Mouse (Mus musculus): ENCODE data around the gene Acat3. TPM values are rescaled to one million over a fixed set of nuclear protein-coding genes. Genes with fewer than 3 reads are reported as not detected.
"Not testable (repeated sequence)": the region's sequence is repeated elsewhere in the genome, so short reads cannot be mapped to it uniquely, and the experiment has no call there.

Gene Acat3
- polyA plus RNA-seq, 1 experiment from 2014 or later: 1.6 TPM

DNA sequence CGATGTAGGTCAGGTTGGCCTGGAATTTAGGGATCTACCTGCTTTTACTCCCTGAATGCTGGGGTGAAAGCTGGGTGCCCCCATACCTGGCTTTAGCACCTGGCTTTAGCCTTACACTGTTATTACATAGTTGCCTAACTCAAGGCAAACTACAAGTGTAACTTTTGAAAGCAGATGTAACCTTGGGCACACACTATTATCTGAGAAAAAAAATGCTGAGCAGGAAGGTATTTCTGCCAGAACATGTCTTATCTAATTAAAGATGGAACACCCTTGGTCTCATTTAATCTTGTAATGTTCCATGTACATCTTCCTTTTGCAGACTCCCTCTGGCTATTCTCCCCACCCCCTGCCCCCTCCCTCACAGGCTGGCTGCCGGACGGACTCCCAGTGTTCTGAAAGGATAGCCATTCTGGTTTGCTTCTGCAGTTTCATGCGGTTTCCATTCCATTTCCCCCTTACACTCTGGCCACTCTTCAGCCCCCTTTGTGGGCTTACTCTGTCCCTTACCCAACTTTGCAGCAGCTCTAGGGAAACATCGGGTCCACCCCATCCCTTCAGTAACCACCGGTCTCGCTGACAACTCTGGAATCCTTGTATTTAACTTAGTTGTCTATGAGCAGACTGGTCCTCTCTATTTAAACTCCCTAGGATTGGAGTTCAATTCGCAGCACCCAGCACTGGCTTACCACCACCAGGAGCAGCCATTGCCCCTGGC, 1.3 kb upstream of the Acat3 start:
- Histone ChIP-seq H3K36me3 (peaks cover 12% of the 10 kb centered on the region; the same call in 1 of the 2 replicates), H3K27me3 (replicated peaks) (no peaks in the 10 kb centered on the region), H3K4me3 (replicated peaks) (no peak overlapping the region), H3K4me2 (no peak overlapping the region), H3K9me3 (no peaks in the 10 kb centered on the region), H3K4me1 (no peaks in the 10 kb centered on the region; the same call in 1 of the 2 replicates), H3K9ac (no peak overlapping the region), H3K27ac (no peak overlapping the region)
- 68% methylated on average over 8 of the region's 8 CpGs for WGBS
- ATAC-seq (ENCODE audit: insufficient read depth, low FRiP score, low read depth): no peak

DNA sequence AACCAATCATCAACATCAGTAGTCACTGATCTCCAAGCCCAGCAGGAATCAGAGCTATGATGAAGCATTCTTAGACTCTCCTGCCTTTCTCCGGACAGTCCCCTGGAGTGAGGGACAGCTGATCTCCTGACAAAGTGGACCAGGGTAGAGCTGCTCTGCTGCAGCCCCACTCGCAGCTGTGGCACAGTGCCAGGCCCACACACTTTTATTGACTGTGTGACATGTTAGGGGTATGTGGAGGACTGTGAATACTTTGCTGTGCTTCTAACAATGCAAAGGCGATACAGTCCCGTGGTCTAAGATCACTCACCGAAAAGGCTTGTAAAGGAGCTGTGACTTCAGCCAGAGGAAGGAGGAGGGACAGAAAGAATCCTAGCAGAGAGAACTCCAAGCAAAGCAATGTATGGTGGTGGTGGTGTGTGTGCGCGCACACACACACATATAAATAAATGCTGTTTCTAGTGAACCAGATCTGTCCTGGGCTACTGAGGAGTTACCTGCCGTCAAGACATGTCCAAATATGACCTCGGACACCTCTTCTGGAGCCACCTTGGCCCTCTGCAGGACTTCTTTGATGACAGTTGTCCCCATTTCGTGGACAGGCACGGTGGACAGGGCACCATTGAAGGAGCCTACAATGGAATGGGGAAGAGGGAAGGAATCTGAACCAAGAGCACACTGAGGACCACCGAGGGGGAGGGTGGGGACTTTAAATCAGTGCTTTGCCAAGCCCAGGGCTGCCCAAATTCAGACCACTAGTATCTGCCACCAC, 837 bp downstream of the Acat3 start:
- not testable (repeated sequence) for H3K9me3 ChIP-seq; H3K9ac ChIP-seq; H3K27ac ChIP-seq; ATAC-seq (ENCODE audit: insufficient read depth, low FRiP score, low read depth); H3K4me1 ChIP-seq; H3K27me3 ChIP-seq (replicated peaks); H3K36me3 ChIP-seq
- Histone ChIP-seq H3K4me2 (peak overlapping the region; percentile 70), H3K4me3 (replicated peaks) (peak overlapping the region; percentile 38)
- WGBS: 67% methylated on average over 2 of the region's 12 CpGs

DNA sequence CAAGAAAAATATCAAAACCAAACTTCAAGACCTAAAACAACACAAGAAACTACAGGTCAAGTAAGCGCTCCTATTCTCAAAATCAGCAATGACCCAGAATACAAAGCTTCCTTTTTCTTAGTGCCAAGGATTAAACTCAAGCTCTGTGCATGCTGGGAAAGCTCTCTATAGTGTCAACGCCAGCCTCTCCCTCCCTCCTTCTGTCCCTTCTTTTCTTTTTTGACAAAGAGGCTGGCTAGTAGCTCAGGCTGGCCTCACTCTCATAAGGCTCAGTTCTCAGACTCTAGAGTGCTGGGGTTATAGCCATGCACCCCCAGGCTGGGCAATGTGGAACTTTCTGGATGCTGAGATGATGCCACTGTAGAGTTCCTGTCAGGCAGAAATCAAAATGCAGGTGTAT, 2.3 kb downstream of the Acat3 start:
- WGBS: 60% methylated on average over 2 of the region's 2 CpGs

DNA sequence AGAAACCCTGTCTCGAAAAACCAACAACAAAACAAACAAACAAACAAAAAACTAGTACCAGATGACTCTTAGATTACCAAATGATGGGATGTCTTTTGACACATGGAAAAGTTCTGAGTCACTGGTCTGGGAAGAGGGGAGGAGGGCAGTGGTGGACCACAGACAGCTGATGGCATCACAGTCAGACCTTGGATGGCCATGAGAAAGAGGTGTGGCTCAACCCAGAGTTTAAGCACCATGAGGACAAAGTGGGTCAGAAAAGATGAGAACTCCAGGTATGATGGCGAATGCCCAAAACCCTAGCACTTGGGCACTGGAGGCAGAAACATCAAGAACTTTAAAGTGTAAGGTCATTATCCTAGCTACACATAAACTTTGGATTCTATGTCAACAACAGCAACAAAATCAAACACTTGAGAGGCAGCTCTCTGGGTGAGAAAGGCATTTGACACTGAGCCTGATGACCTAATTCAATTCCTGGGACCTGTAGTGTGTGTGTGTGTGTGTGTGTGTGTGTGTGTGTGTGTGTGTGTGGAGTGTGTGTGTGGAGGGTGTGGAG, 2.9 kb downstream of the Acat3 start:
- no peak overlapping the region for H3K27ac ChIP-seq
- no peak for ATAC-seq (ENCODE audit: insufficient read depth, low FRiP score, low read depth)
- H3K4me1 ChIP-seq: no peaks in the 10 kb centered on the region; the same call in 1 of the 2 replicates
- 71% methylated on average over 2 of the region's 2 CpGs for WGBS
- H3K36me3 ChIP-seq: 0 out of 2 replicates have a peak, but pooled peaks cover under 1% of the 10 kb centered on the region
- no peak overlapping the region for H3K4me3 ChIP-seq (replicated peaks)
- no peaks in the 10 kb centered on the region for H3K9me3 ChIP-seq
- H3K9ac ChIP-seq: no peak overlapping the region
- H3K4me2 ChIP-seq: no peak overlapping the region
- no peaks in the 10 kb centered on the region for H3K27me3 ChIP-seq (replicated peaks)

More for the DNA sequence above, 2.3 kb downstream of the Acat3 start:
- H3K4me3 ChIP-seq (replicated peaks): no peak overlapping the region
- no peaks in the 10 kb centered on the region for H3K9me3 ChIP-seq
- no peak overlapping the region for H3K9ac ChIP-seq
- ATAC-seq (ENCODE audit: insufficient read depth, low FRiP score, low read depth): no peak
- no peak overlapping the region for H3K27ac ChIP-seq
- 0 out of 2 replicates have a peak, but pooled peaks cover 2% of the 10 kb centered on the region for H3K36me3 ChIP-seq
- no peaks in the 10 kb centered on the region for H3K27me3 ChIP-seq (replicated peaks)
- no peak overlapping the region for H3K4me2 ChIP-seq
- no peaks in the 10 kb centered on the region; the same call in 1 of the 2 replicates for H3K4me1 ChIP-seq

DNA sequence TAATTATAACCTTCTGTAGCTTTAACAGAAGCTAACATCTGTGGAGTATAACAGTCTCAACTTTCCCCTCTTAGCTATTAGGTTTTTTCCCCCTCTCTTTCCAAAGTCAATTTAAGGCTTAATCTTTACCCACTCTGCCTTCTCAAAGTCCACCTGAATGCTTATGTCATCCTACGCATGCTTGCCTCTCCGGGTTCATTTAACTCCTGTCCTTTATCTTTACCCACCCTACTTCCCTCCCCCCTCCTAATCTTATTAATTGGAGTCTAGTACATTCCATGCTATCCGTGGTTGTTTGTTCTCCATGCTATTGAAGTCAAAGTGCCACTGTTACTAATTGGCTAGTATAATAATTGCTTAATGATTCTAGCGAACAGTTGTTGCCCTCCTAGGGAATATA, 4.7 kb downstream of the Acat3 start:
- no peak overlapping the region for H3K4me2 ChIP-seq
- H3K4me1 ChIP-seq: no peaks in the 10 kb centered on the region; the same call in 1 of the 2 replicates
- no peak overlapping the region for H3K4me3 ChIP-seq (replicated peaks)
- H3K9ac ChIP-seq: no peak overlapping the region
- WGBS: 55% methylated on average over 4 of the region's 4 CpGs
- H3K27me3 ChIP-seq (replicated peaks): no peaks in the 10 kb centered on the region
- no peaks in the 10 kb centered on the region for H3K36me3 ChIP-seq
- no peaks in the 10 kb centered on the region for H3K9me3 ChIP-seq
- no peak overlapping the region for H3K27ac ChIP-seq
- ATAC-seq (ENCODE audit: insufficient read depth, low FRiP score, low read depth): peak; percentile 36; the same call in 1 of the 2 replicates

DNA sequence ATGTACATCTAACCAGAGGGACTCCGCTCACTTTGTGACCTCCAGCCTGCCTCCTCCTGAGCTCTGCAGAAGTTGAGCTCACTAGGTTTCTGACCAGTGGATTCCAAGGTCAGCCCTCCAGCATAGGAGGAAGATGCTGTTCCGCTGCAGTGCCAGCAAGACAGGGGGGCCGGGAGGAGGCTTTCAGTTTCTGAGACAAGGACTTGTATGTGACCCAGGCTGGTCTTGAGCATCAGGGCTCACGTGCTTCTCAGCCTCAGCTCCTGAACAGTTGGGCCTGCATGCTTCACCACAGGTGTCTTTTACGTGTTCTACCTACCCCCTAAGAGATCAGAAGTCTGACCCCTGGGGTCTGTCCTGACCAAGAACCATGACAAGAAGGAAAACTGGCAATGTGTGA, 8.8 kb downstream of the Acat3 start:
- not testable (repeated sequence) for H3K9me3 ChIP-seq; H3K4me1 ChIP-seq; H3K36me3 ChIP-seq; H3K9ac ChIP-seq; H3K4me3 ChIP-seq (replicated peaks); H3K27ac ChIP-seq; H3K4me2 ChIP-seq; H3K27me3 ChIP-seq (replicated peaks); ATAC-seq (ENCODE audit: insufficient read depth, low FRiP score, low read depth)
- WGBS: 94% methylated on average over 5 of the region's 5 CpGs

DNA sequence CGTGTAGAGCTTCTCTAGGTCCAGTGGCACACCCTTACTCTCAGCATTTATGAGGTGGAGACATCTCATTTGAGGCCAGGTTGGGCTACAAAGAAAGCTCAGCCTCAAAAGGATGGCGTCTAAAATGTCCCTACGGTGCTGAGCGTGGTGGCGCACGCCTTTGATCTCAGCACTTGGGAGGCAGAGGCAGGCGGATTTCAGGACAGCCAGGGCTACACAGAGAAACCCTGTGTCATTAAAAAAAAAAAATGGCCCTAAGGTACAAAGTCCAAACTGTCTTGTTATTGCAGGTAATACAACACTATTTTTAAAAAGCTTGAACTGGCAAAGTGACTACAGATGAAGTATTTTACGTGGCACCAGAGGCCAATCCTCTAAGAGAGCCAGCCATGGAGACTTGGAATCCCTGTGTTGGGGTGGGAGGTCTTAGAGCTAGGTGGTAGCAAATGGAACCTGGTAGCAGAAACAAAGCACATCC, 14.7 kb downstream of the Acat3 start:
- peaks cover 45% of the 10 kb centered on the region for H3K36me3 ChIP-seq
- no peaks in the 10 kb centered on the region for H3K4me1 ChIP-seq
- H3K9me3 ChIP-seq: no peaks in the 10 kb centered on the region
- no peaks in the 10 kb centered on the region for H3K27me3 ChIP-seq (replicated peaks)
- no peak overlapping the region for H3K4me3 ChIP-seq (replicated peaks)
- H3K27ac ChIP-seq: no peak overlapping the region
- no peak for ATAC-seq (ENCODE audit: insufficient read depth, low FRiP score, low read depth)
- 88% methylated on average over 8 of the region's 8 CpGs for WGBS
- no peak overlapping the region for H3K4me2 ChIP-seq
- no peak overlapping the region for H3K9ac ChIP-seq

DNA sequence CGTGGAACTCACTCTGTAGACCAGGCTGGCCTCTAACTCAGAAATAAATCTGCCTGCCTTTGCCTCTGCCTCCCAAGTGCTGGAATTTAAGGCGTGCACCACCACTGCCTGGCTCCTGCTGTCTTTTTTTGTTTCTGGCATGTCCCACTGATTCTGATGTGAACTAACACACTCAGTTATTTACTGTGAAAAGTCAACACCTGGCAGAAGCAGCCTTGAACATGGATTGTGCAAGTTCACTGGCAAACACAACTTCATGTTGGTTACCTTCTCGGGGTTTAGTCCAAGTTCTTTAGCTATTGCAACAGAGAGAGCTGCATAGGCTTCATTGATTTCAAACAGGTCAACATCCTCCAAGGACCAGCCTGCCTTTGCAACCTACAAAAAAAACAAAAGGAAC, 15.4 kb downstream of the Acat3 start:
- 86% methylated on average over 3 of the region's 3 CpGs for WGBS
- H3K4me3 ChIP-seq (replicated peaks): no peak overlapping the region
- H3K27me3 ChIP-seq (replicated peaks): no peaks in the 10 kb centered on the region
- H3K36me3 ChIP-seq: peaks cover 46% of the 10 kb centered on the region
- H3K4me2 ChIP-seq: no peak overlapping the region
- H3K9ac ChIP-seq: no peak overlapping the region
- no peaks in the 10 kb centered on the region for H3K9me3 ChIP-seq
- H3K4me1 ChIP-seq: no peaks in the 10 kb centered on the region
- no peak overlapping the region for H3K27ac ChIP-seq
- no peak for ATAC-seq (ENCODE audit: insufficient read depth, low FRiP score, low read depth)

DNA sequence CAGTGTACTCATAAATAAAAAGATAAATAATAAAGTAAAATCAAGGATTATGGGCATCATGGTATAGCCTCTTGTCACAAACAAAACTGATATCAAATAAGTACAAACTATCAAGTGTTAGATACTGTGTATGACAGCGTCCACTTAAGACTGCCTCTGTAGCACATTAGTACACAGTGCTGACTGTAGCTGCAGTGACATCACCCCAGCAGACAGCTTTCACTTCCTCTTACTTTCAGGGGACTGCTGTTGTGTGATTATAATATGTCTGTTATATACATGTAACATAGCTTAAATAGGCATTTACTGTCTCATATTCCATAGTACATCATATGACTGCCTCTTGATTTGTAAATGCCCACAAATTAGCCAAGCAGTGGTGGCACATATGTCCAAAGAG, 19.3 kb downstream of the Acat3 start:
- Histone ChIP-seq H3K27ac (no peak overlapping the region), H3K4me3 (replicated peaks) (no peak overlapping the region), H3K9me3 (no peaks in the 10 kb centered on the region), H3K36me3 (peaks cover 53% of the 10 kb centered on the region), H3K27me3 (replicated peaks) (no peaks in the 10 kb centered on the region), H3K9ac (no peak overlapping the region), H3K4me2 (no peak overlapping the region), H3K4me1 (no peaks in the 10 kb centered on the region)
- ATAC-seq (ENCODE audit: insufficient read depth, low FRiP score, low read depth): no peak
- WGBS: 91% methylated on average over 1 of the region's 1 CpGs

DNA sequence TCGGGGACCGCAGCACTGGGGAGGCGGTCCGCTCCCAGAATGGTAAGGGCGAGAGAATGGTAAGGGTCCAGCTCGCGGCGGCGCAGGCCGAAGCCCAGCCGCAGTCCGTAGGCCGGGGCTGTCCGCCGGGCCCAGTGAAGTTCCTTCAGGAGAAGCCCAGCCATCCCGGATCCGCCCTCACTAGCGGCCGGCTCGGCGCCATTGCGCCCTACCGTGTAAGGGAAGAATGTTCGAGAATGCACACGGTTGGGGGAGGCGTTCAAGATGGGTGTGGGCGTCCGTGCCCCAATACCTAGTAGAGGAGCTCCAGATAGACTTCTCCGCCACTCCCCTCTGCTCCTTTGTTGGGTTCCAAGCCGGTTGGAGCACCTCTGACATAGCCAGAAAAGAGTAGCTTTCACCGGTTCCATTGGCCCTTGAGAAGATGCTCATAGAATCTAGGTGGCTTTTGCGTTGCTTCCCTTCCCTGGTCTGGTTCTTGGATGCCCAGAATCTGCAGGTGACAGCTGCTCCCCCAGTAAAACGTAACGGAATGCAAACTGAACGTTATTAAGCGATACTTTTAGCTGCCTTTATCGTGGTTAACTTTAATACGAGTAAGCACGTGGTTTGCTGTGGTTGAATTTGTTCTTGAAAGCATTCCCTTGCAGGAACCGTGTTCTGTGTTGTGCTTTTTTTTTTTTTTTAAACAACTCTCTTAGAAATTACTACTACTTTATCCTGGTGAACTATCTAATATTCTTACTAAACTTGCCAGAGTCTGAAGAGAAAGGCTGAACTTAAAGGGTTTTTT, 23.6 kb downstream of the Acat3 start:
- peak overlapping the region; percentile 87 for H3K9ac ChIP-seq
- H3K4me1 ChIP-seq: no peaks in the 10 kb centered on the region
- H3K27ac ChIP-seq: peak overlapping the region; percentile 86
- H3K9me3 ChIP-seq: no peaks in the 10 kb centered on the region
- no peaks in the 10 kb centered on the region for H3K27me3 ChIP-seq (replicated peaks)
- ATAC-seq (ENCODE audit: insufficient read depth, low FRiP score, low read depth): peak; percentile 59
- under 1% methylated on average over 40 of the region's 40 CpGs for WGBS
- H3K36me3 ChIP-seq: peaks cover 37% of the 10 kb centered on the region
- peak overlapping the region; percentile 52 for H3K4me2 ChIP-seq
- H3K4me3 ChIP-seq (replicated peaks): peak overlapping the region; percentile 77

DNA sequence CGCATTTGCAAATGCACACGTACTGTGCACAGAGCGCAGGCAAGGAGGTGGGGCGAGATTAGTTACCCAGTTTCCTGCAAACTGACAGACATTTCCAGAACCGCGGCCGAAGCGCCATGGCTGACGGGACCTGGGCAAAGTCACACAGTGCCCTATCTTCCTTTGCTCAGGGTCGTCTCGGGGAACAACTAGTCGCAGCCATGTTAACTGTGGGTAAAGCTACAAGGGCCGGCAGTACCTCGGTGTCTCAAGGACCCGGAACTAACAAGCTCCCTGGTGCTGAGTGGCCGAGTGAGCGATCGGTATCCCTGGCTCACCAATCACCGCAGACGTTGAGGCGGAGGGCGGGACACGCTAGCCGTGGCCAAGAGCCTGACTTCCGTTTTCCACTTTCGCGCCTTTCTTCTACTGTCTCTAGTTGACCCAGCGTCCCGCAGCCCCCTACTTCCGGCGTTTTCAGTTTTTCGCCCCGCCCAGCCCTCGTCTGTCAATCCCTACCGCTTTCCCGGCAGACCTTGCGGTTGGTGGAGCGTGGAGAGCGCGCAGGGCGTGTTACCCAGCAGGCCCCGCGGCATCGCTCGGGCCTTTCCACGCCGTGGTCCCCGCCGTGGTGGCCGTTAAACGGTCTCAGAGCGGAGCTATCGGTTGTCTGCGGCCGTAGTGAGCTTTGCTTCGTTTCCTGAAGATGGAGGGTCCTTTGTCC, 24.4 kb downstream of the Acat3 start, which contains the start of gene Mrpl18:
Gene Mrpl18 (minus strand): TSS at position 465 of the 703 bp plus-strand sequence.
- Histone ChIP-seq H3K4me3 (replicated peaks) (peak within 1 kb of the TSS; percentile 77), H3K27ac (peak within 1 kb of the TSS; percentile 86), H3K4me1 (no peaks in the 10 kb centered on the region), H3K4me2 (peak within 1 kb of the TSS; percentile 67), H3K9me3 (no peaks in the 10 kb centered on the region), H3K27me3 (replicated peaks) (no peaks in the 10 kb centered on the region), H3K9ac (peak within 1 kb of the TSS; percentile 87), H3K36me3 (peaks cover 39% of the 10 kb centered on the region)
- 0% methylated on average over 56 of the region's 56 CpGs for WGBS
- peak; percentile 99 for ATAC-seq (ENCODE audit: insufficient read depth, low FRiP score, low read depth)
